In genomic region chr19:48469791-48470410, GRCm38 (mm10) we compare ENCODE assay signal across 22 mouse cellular contexts.
"Had no signal": no experiment of that assay in that cellular context is flagged by ENCODE, and none has a peak within 500 bp of the region (broad histone marks: within the 10 kb centered on the region; RNA-seq: fewer than 3 reads in every experiment).

No protein-coding gene starts in this region.

- DNase-seq: kidney, adult 8-10 months; kidney, postnatal 10 days; kidney, postnatal 36 days; layer of hippocampus, postnatal 36 days; liver, postnatal 0 days; lung, embryonic 14.5 days; right cerebral cortex, adult 18-20 months; right cerebral cortex, postnatal 14 days; right cerebral cortex, postnatal 4 days; thymus, postnatal 25 days had no signal

- H3K4me3 ChIP-seq: kidney, embryonic 15.5 days; limb, embryonic 12.5 days; limb, embryonic 15.5 days; midbrain, embryonic 12.5 days; midbrain, embryonic 15.5 days; neural tube, embryonic 12.5 days; neural tube, embryonic 15.5 days; stomach, embryonic 15.5 days had no signal

- H3K9ac ChIP-seq: kidney, embryonic 15.5 days; limb, embryonic 12.5 days; limb, embryonic 15.5 days; liver, embryonic 14.5 days; liver, postnatal 0 days; lung, embryonic 14.5 days; midbrain, embryonic 12.5 days; midbrain, embryonic 15.5 days; neural tube, embryonic 12.5 days; neural tube, embryonic 15.5 days; stomach, embryonic 15.5 days had no signal

- H3K36me3 ChIP-seq: kidney, embryonic 15.5 days; limb, embryonic 12.5 days; limb, embryonic 15.5 days; midbrain, embryonic 12.5 days; midbrain, embryonic 15.5 days; neural tube, embryonic 12.5 days; neural tube, embryonic 15.5 days; stomach, embryonic 15.5 days had no signal

- ATAC-seq: liver, postnatal 0 days; lung, postnatal 0 days; midbrain, embryonic 15.5 days had no signal

- H3K4me1 ChIP-seq: kidney, embryonic 15.5 days; limb, embryonic 15.5 days; midbrain, embryonic 12.5 days; midbrain, embryonic 15.5 days; neural tube, embryonic 12.5 days; stomach, embryonic 15.5 days had no signal

- H3K4me2 ChIP-seq: kidney, embryonic 15.5 days; limb, embryonic 12.5 days; limb, embryonic 15.5 days; liver, embryonic 11.5 days; lung, embryonic 14.5 days; midbrain, embryonic 12.5 days; midbrain, embryonic 15.5 days; neural tube, embryonic 12.5 days; neural tube, embryonic 15.5 days; stomach, embryonic 15.5 days had no signal

- H3K9me3 ChIP-seq: kidney, embryonic 15.5 days; limb, embryonic 12.5 days; limb, embryonic 15.5 days; midbrain, embryonic 12.5 days; midbrain, embryonic 15.5 days; neural tube, embryonic 12.5 days; neural tube, embryonic 15.5 days; stomach, embryonic 15.5 days had no signal

- H3K27ac ChIP-seq: kidney, embryonic 15.5 days; limb, embryonic 12.5 days; limb, embryonic 15.5 days; liver, embryonic 14.5 days; macrophage; midbrain, embryonic 12.5 days; midbrain, embryonic 15.5 days; neural tube, embryonic 12.5 days; neural tube, embryonic 15.5 days; stomach, embryonic 15.5 days had no signal

- H3K27me3 ChIP-seq: kidney, embryonic 15.5 days; limb, embryonic 12.5 days; limb, embryonic 15.5 days; midbrain, embryonic 12.5 days; midbrain, embryonic 15.5 days; neural tube, embryonic 12.5 days; neural tube, embryonic 15.5 days; stomach, embryonic 15.5 days had no signal
